In the genomic region with DNA sequence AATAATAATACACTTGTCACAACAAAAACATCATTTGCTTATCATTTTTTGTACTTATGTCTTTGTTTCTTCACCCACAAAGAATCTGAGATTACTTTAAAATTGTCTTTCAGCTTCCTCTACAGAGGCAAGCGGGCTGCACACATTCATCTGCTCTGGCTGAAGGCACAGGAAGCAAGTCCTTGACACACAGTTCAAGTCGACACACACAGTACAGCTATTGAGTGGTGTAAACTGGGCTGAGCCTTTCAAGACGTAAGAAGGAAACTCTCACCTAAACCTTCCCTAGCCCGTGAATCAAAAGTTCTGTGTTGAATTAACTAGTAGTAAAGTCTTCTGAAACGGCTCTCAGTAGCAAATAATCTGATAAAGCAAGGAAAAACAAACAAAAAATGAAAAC, we compare ENCODE assay signal across 22 mouse cellular contexts.
"Had no signal": no experiment of that assay in that cellular context is flagged by ENCODE, and none has a peak within 500 bp of the region (broad histone marks: within the 10 kb centered on the region; RNA-seq: fewer than 3 reads in every experiment).

No protein-coding gene starts in this region.

- H3K4me3 ChIP-seq: intestine, embryonic 15.5 days; kidney, embryonic 15.5 days; left cerebral cortex, adult 2 months; limb, embryonic 13.5 days; liver, embryonic 12.5 days; liver, embryonic 15.5 days; midbrain, embryonic 12.5 days; midbrain, embryonic 15.5 days; neural tube, embryonic 12.5 days; neural tube, embryonic 15.5 days had no signal

- DNase-seq: kidney, adult 11 months; kidney, adult 8-10 months; kidney, postnatal 10 days; kidney, postnatal 36 days; layer of hippocampus, postnatal 36 days; liver; right cerebral cortex, adult 18-20 months; right cerebral cortex, postnatal 14 days; right cerebral cortex, postnatal 4 days; thymus, adult 18-20 months; thymus, postnatal 36 days had no signal

- H3K9me3 ChIP-seq: intestine, embryonic 15.5 days; kidney, embryonic 15.5 days; limb, embryonic 13.5 days; liver, embryonic 12.5 days; liver, embryonic 15.5 days; midbrain, embryonic 12.5 days; midbrain, embryonic 15.5 days; neural tube, embryonic 12.5 days; neural tube, embryonic 15.5 days had no signal

- H3K27me3 ChIP-seq: intestine, embryonic 15.5 days; kidney, embryonic 15.5 days; limb, embryonic 13.5 days; liver, embryonic 12.5 days; liver, embryonic 15.5 days; midbrain, embryonic 15.5 days; neural tube, embryonic 12.5 days; neural tube, embryonic 15.5 days had no signal

- ATAC-seq: intestine, embryonic 15.5 days; liver, embryonic 12.5 days; midbrain, embryonic 15.5 days had no signal

- H3K4me1 ChIP-seq: intestine, embryonic 15.5 days; liver, embryonic 12.5 days; liver, embryonic 15.5 days had no signal

- H3K4me2 ChIP-seq: intestine, embryonic 15.5 days; kidney, embryonic 15.5 days; limb, embryonic 13.5 days; liver, embryonic 12.5 days; liver, embryonic 15.5 days; midbrain, embryonic 12.5 days; midbrain, embryonic 15.5 days; neural tube, embryonic 12.5 days; neural tube, embryonic 15.5 days had no signal

- H3K9ac ChIP-seq: intestine, embryonic 15.5 days; kidney, embryonic 15.5 days; limb, embryonic 13.5 days; liver, embryonic 12.5 days; liver, embryonic 15.5 days; midbrain, embryonic 12.5 days; midbrain, embryonic 15.5 days; neural tube, embryonic 12.5 days; neural tube, embryonic 15.5 days had no signal

- H3K36me3 ChIP-seq: intestine, embryonic 15.5 days; kidney, embryonic 15.5 days; limb, embryonic 13.5 days; liver, embryonic 12.5 days; liver, embryonic 15.5 days; midbrain, embryonic 12.5 days; midbrain, embryonic 15.5 days; neural tube, embryonic 12.5 days; neural tube, embryonic 15.5 days had no signal

- H3K27ac ChIP-seq: intestine, embryonic 15.5 days; kidney, embryonic 15.5 days; left cerebral cortex, adult 2 months; limb, embryonic 13.5 days; liver, embryonic 12.5 days; liver, embryonic 15.5 days; midbrain, embryonic 12.5 days; midbrain, embryonic 15.5 days; neural tube, embryonic 12.5 days; neural tube, embryonic 15.5 days; stomach, postnatal 0 days had no signal
